Mouse (Mus musculus) testis, adult 2 months (tissue): ENCODE results near the gene Ccdc8. TPM values are rescaled to one million over a fixed set of nuclear protein-coding genes. Genes with fewer than 3 reads are reported as not detected.

Experiments used
- H3K27ac ChIP-seq: fragments of 200-500 bp; 2 replicates; pipeline ENCODE4 v1.5.1; 2012; ENCODE audit warnings: low read depth, low read length; ENCODE audit not compliant: control insufficient read depth, insufficient read depth
- H3K27me3 ChIP-seq: fragments of 200-500 bp; 2 replicates; pipeline ENCODE4 v1.6.1; 2012; ENCODE audit warnings: mild to moderate bottlenecking, low read length, moderate library complexity; ENCODE audit not compliant: control insufficient read depth, insufficient read depth
- H3K36me3 ChIP-seq: fragments of 200-500 bp; 2 replicates; pipeline ENCODE4 v1.6.1; 2012; ENCODE audit warnings: mild to moderate bottlenecking, low read length; ENCODE audit not compliant: control insufficient read depth, insufficient read depth
- H3K4me1 ChIP-seq: fragments of 200-500 bp; 2 replicates; pipeline ENCODE4 v1.6.1; 2012; ENCODE audit warnings: low read length; ENCODE audit not compliant: control insufficient read depth, insufficient read depth
- H3K4me3 ChIP-seq: fragments of 200-500 bp; 2 replicates; pipeline ENCODE4 v1.5.1; 2012; ENCODE audit warnings: low read depth, mild to moderate bottlenecking, low read length, moderate library complexity, mixed read lengths; ENCODE audit not compliant: control insufficient read depth
- CTCF ChIP-seq: fragments of 200-500 bp; IDR thresholded peaks from 2 replicates; pipeline ENCODE4 v1.5.1; 2012; ENCODE audit warnings: low read depth, mild to moderate bottlenecking, inconsistent platforms, low read length, moderate library complexity; ENCODE audit not compliant: control insufficient read depth, insufficient read depth, insufficient replicate concordance
- POLR2A ChIP-seq: fragments of 200-500 bp; IDR thresholded peaks from 2 replicates; pipeline ENCODE4 v1.6.1; 2012; ENCODE audit warnings: low read depth, mild to moderate bottlenecking, inconsistent platforms, low read length, moderate library complexity; ENCODE audit not compliant: control insufficient read depth
- polyA plus RNA-seq: library from polyadenylated mRNA; depleted of rRNA; stranded (reverse); fragments of >200 nt; gene quantifications from 2 replicates; pipeline ENCODE4 v1.2.3, GENCODE M21; 2012

The Ccdc8 gene
- polyA plus RNA-seq, 1 experiment, result 1.6 TPM

- Histone ChIP-seq H3K27ac (peak overlapping the region; percentile 3; the same call in 1 of the 2 replicates), H3K4me1 (peaks cover 19% of the 10 kb centered on the region), H3K4me3 (no peak overlapping the region), H3K27me3 (no peaks in the 10 kb centered on the region), H3K36me3 (no peaks in the 10 kb centered on the region)
- TF ChIP-seq POLR2A, result no peak
- no peak for TF ChIP-seq CTCF
These were observed 642 bp upstream of the Ccdc8 start for GRCm38 (mm10) chr7:16991681-16992450.

- TF ChIP-seq CTCF (no peak), POLR2A (peak; percentile 32; the same call in 1 of the 2 replicates)
- H3K36me3 ChIP-seq, result no peaks in the 10 kb centered on the region
- peak overlapping the region; percentile 63 for H3K27ac ChIP-seq
- no peaks in the 10 kb centered on the region for H3K27me3 ChIP-seq
- H3K4me1 ChIP-seq, result peaks cover 19% of the 10 kb centered on the region
- peak overlapping the region; percentile 70 for H3K4me3 ChIP-seq
These were observed 1.3 kb downstream of the Ccdc8 start for GRCm38 (mm10) chr7:16993651-16994399.

- Histone ChIP-seq H3K4me1 (peaks cover 19% of the 10 kb centered on the region), H3K4me3 (peak overlapping the region; percentile 70), H3K27me3 (no peaks in the 10 kb centered on the region), H3K27ac (peak overlapping the region; percentile 63), H3K36me3 (no peaks in the 10 kb centered on the region)
- TF ChIP-seq CTCF (no peak), POLR2A (no peak)
These were observed 1.9 kb downstream of the Ccdc8 start for GRCm38 (mm10) chr7:16994400-16994799.

GRCm38 (mm10) chr7:16995345-16995744 lies 2.8 kb downstream of the Ccdc8 start:
- H3K27me3 ChIP-seq, result no peaks in the 10 kb centered on the region
- H3K4me3 ChIP-seq, result peak overlapping the region; percentile 70; the same call in 1 of the 2 replicates
- H3K36me3 ChIP-seq, result no peaks in the 10 kb centered on the region
- no peak overlapping the region for H3K27ac ChIP-seq
- peaks cover 12% of the 10 kb centered on the region for H3K4me1 ChIP-seq
- no peak for TF ChIP-seq POLR2A

- Histone ChIP-seq H3K36me3 (peaks cover 1% of the 10 kb centered on the region; the same call in 1 of the 2 replicates), H3K4me3 (no peak overlapping the region), H3K27ac (peak overlapping the region; percentile 39; the same call in 1 of the 2 replicates), H3K27me3 (no peaks in the 10 kb centered on the region), H3K4me1 (no peaks in the 10 kb centered on the region; the same call in 1 of the 2 replicates)
- no peak for TF ChIP-seq CTCF
- no peak for TF ChIP-seq POLR2A
These were observed 6.7 kb downstream of the Ccdc8 start for GRCm38 (mm10) chr7:16999233-16999632.

- Histone ChIP-seq H3K27me3 (no peaks in the 10 kb centered on the region), H3K27ac (peak overlapping the region; percentile 39; the same call in 1 of the 2 replicates), H3K36me3 (peaks cover 1% of the 10 kb centered on the region; the same call in 1 of the 2 replicates), H3K4me1 (no peaks in the 10 kb centered on the region; the same call in 1 of the 2 replicates), H3K4me3 (no peak overlapping the region)
- TF ChIP-seq POLR2A, result no peak
- TF ChIP-seq CTCF, result peak; percentile 95
These were observed 7.1 kb downstream of the Ccdc8 start for GRCm38 (mm10) chr7:16999650-17000049.

- Histone ChIP-seq H3K4me3 (no peak overlapping the region), H3K36me3 (peaks cover 3% of the 10 kb centered on the region; the same call in 1 of the 2 replicates), H3K27ac (no peak overlapping the region), H3K27me3 (no peaks in the 10 kb centered on the region), H3K4me1 (no peaks in the 10 kb centered on the region; the same call in 1 of the 2 replicates)
- TF ChIP-seq POLR2A (no peak), CTCF (peak; percentile 69; the same call in 1 of the 2 replicates)
These were observed 10.1 kb downstream of the Ccdc8 start for GRCm38 (mm10) chr7:17002375-17003195.
